Mouse (Mus musculus) T-helper 1 cell (primary cell): ENCODE measurements around the gene Pcnp.

Source experiments
- in situ Hi-C: fragments of 300-600 bp; cut with MboI, MseI; formaldehyde crosslinking; loops from one replicate; pipeline ENCODE4 v1.15.1; 2025; ENCODE audit warnings: high pct_unique_total_duplicates

The Pcnp gene

GRCm38 (mm10) chr16:56037138-56038010 is 7.8 kb upstream of the Pcnp start, which contains the start of gene Trmt10c:
TSS of gene Trmt10c (minus strand) at chr16:56037819.
- in situ Hi-C loops = no loop called here

- in situ Hi-C loops = no loop called here
Measured at GRCm38 (mm10) chr16:56036501-56036900, 7.0 kb upstream of the Pcnp start.

DNA sequence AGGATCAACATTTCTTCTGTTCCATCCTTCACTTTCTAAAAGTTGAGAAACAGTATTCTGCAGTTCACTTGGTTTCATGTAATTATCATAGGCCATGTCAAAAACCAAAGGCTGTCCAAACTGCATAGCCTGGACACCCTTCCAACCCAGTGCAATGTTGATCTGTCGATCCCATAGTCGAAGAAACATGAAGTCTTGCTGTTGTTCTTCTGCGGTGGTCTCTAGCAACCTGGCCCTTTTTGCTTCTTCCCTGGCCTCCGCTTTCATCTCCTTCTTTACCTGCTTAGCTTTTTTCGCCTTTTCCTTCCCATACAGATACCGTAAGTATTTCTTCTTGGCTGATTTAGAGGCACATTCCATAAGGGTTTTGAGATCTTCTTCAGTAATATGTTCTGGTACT is 5.0 kb upstream of the Pcnp start:
- in situ Hi-C loops = loop anchor here (5.0 kb wide), 1 partner anchor 678 kb away; no protein-coding TSS in a partner anchor

DNA sequence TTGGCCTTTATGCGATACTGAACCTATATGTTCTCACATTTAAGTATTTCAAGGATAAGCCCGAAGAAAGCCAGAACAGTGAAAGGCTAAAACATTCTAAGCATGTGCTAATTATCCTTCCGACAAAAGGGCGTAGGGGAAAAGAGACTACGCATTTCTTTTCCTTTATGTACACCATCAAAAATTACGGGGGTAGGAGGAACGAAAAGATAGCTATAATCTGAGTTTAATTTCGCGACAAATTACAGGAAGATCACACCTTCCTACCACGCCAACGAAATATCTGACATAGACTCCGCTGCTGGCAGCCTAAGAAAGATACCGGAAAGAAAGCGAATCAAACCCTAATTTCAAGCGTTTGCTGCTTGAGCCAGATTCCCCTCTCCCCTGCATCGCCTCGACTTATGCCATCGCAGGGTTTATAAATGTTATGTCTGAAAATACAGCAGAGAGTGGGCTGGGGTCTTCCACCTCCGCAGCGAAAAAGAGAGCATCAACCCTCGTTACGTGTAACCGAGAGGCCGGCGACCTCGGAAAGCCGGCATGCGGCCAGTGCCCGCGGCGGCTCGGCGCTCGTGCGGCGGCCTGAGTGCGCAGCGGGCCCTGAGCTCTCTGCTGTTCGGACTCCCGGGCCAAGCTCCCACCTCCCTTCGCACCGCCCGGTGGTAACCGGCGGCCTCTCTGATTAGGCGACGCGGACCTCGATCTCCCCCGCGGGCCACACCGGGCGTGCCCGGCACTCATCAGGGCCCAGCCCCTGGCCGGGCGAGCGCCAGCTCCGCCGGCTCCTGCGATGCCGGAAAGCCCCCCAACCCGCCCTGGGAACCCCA is 602 bp downstream of the Pcnp start:
- in situ Hi-C loops = loop anchor here (5.0 kb wide), 1 partner anchor 57 kb away; the partner anchor contains the start of gene Zbtb11

- in situ Hi-C loops = loop anchor here (5.0 kb wide), 1 partner anchor 56 kb away; the partner anchor contains the start of gene Zbtb11
Measured at GRCm38 (mm10) chr16:56027854-56028629, 1.5 kb downstream of the Pcnp start.

DNA sequence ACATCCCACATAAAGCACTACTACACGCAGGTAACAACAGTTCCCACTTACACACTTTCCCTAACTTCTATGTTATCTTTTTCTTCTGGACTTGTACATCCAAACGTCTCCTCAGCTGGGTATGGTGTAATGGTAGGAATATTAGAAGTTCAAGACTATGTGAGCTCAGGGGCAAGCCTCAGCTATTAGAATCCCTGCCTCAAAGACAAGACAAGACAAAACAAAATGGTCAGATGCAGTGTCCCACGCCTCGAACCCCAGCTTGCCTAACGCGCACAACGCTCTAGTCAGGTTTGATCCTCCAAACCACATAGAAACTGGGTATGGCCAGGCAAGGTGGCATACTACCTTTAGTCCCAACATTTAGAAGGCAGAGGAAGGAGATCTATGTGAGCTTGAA is 9.9 kb downstream of the Pcnp start:
- in situ Hi-C loops = no loop called here

- in situ Hi-C loops = no loop called here
Measured at GRCm38 (mm10) chr16:56014076-56014475, 15.5 kb downstream of the Pcnp start.

GRCm38 (mm10) chr16:56012789-56013743 is 16.5 kb downstream of the Pcnp start:
- in situ Hi-C loops = no loop called here

DNA sequence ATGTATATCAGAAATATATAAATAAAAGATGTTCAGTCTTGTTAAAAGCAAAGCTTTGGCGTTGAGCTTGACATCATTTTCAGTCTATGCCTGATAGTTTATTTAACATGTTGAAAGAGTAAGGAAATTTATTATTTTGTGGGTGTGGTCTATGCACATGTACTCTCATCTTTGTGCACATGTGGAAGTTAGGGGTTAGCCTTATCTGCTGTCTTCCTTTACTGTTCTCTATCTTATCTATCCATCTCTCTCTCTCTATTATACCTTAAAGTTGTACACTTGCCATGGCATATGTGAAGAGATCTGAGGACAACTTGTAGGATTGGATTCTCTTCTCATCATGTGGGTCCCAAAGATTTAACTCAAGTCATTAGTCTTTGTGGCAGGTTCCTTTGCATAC is 20.7 kb downstream of the Pcnp start:
- in situ Hi-C loops = no loop called here

DNA sequence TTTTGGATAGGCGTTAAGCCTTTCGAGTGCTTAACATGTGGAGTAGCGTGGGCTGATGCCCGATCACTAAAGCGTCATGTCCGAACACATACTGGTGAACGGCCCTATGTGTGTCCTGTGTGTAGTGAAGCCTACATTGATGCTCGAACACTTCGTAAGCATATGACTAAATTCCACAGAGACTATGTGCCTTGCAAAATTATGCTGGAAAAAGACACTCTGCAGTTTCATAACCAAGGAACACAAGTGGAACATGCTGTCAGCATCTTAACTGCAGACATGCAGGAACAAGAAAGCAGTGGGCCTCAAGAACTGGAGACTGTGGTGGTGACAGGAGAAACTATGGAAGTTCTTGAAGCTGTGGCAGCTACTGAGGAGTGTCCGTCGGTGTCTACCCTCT is 22.7 kb downstream of the Pcnp start:
- in situ Hi-C loops = no loop called here

- in situ Hi-C loops = loop anchor here (10.0 kb wide), 1 partner anchor 1151 kb away; no protein-coding TSS in a partner anchor
Measured at GRCm38 (mm10) chr16:55994235-55994634, 35.3 kb downstream of the Pcnp start.

DNA sequence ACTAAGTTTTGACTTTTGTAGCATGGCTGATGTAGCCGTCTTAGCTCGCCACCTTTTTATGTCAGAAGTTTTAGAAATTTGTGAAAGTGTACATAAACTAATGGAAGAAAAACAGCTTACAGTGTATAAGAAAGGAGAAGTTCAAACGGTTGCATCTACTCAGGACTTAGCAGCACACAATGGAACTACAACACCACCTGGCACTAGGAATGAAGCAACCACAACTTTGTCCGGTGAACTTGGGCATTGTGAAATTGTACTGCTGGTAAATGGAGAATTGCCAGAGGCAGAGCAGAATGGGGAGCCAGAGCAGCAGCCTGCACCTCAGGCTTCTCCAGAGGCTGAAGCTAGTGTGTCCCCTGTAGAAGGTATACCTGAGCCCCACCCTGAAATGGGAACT is 39.2 kb downstream of the Pcnp start:
- in situ Hi-C loops = loop anchor here (10.0 kb wide), 1 partner anchor 1154 kb away; no protein-coding TSS in a partner anchor

GRCm38 (mm10) chr16:55986001-55986400 is 43.5 kb downstream of the Pcnp start:
- in situ Hi-C loops = no loop called here

DNA sequence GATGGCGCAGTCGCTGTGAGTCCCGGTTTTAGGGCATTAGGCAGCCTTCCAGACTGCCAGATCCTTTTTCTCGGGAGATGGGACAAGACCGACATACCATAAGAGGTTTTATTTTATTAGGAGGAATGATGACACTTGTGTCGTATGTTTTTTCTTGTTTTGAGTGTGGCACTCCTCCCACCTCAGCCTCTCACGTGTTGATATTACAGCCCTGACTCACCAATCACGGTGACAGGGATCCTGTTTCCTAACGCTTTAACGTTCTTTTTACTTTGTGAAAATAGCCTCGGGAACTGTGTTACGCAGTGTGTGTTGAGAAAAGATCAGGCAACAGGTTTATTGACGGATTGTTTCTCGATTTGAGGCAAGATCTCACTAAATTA is 54.6 kb downstream of the Pcnp start:
- in situ Hi-C loops = loop anchor here (5.0 kb wide), 1 partner anchor 52 kb away; the partner anchor contains the start of gene Pcnp

- in situ Hi-C loops = loop anchor here (5.0 kb wide), 1 partner anchor 53 kb away; the partner anchor contains the start of gene Pcnp
Measured at GRCm38 (mm10) chr16:55974256-55974902, 55.2 kb downstream of the Pcnp start.

DNA sequence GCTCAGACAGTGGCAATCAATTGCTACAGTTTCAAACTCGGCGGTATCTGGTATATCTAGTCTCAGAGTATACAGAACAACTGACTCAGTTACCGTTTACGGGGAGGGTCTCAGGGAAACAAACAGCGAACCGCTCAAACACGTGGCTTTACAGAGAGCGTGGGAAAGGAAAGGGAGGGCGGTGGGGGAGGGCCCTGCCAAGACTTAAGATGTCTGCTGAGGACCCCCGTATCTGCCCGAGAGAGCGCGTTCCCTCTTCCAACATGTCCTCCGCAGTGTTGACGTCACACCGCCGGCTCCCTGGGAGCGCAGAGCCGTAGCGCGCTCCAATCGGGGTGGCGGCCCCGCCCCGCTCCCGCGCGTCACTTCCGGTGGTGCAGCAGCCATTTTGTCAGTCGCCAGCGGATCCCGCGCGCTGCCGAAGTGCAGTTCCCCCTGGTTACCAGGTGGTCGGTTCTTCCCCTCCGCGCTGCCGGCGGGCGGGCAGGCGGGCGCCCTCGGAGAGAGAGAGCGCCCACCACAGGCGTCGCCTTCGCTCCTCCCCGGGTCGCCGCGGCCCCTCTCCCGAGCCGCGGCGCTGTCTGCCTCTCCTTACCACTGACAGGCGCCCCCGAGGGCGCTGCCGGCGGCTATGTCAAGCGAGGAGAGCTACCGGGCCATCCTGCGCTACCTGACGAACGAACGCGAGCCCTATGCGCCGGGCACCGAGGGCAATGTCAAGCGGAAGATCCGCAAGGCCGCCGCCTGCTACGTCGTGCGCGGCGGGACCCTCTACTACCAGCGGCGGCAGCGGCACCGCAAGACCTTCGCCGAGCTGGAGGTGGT is 55.9 kb downstream of the Pcnp start, which contains the start of gene Zbtb11:
Gene Zbtb11, plus strand, starts transcription at position 453 of the 825 bp plus-strand sequence.
- in situ Hi-C loops = loop anchor here (5.0 kb wide), 1 partner anchor 54 kb away; the partner anchor contains the start of gene Pcnp

GRCm38 (mm10) chr16:55972626-55973201 is 56.8 kb downstream of the Pcnp start:
- in situ Hi-C loops = loop anchor here (5.0 kb wide), 1 partner anchor 55 kb away; the partner anchor contains the start of gene Pcnp
